Mouse (Mus musculus): Measurements from ENCODE around the gene Chsy1. TPM values are rescaled to one million over a fixed set of nuclear protein-coding genes. Genes with fewer than 3 reads are reported as not detected.

The Chsy1 gene
- polyA plus RNA-seq, 1 experiment from 2014 or later: 13.3 TPM

- 88% methylated on average over 7 of the region's 7 CpGs for WGBS
- H3K9me3 ChIP-seq: no peaks in the 10 kb centered on the region
- no peak overlapping the region for H3K9ac ChIP-seq (replicated peaks)
- H3K4me2 ChIP-seq (replicated peaks): no peak overlapping the region
- H3K36me3 ChIP-seq: peaks cover 47% of the 10 kb centered on the region
- 0 out of 2 replicates have a peak, but pooled peaks have one; percentile 32 for ATAC-seq (replicated peaks)
- H3K27ac ChIP-seq (replicated peaks): no peak overlapping the region
- H3K4me3 ChIP-seq: no peak overlapping the region
- H3K4me1 ChIP-seq: no peaks in the 10 kb centered on the region
- no peaks in the 10 kb centered on the region for H3K27me3 ChIP-seq
These were observed 17.8 kb upstream of the Chsy1 start for GRCm38 (mm10) chr7:66091553-66091952.

- Histone ChIP-seq H3K4me2 (replicated peaks) (no peak overlapping the region), H3K4me1 (no peaks in the 10 kb centered on the region), H3K27me3 (no peaks in the 10 kb centered on the region), H3K36me3 (peaks cover 36% of the 10 kb centered on the region), H3K27ac (replicated peaks) (no peak overlapping the region), H3K9ac (replicated peaks) (no peak overlapping the region), H3K9me3 (no peaks in the 10 kb centered on the region), H3K4me3 (no peak overlapping the region)
- no peak for ATAC-seq (replicated peaks)
- 89% methylated on average over 8 of the region's 8 CpGs for WGBS
These were observed 16.7 kb upstream of the Chsy1 start for GRCm38 (mm10) chr7:66092656-66093055.

GRCm38 (mm10) chr7:66094141-66094540, 15.2 kb upstream of the Chsy1 start:
- Histone ChIP-seq H3K4me1 (no peaks in the 10 kb centered on the region), H3K4me2 (replicated peaks) (no peak overlapping the region), H3K4me3 (no peak overlapping the region), H3K27ac (replicated peaks) (no peak overlapping the region), H3K9me3 (no peaks in the 10 kb centered on the region), H3K27me3 (no peaks in the 10 kb centered on the region), H3K9ac (replicated peaks) (no peak overlapping the region), H3K36me3 (peaks cover 22% of the 10 kb centered on the region)
- 60% methylated on average over 5 of the region's 5 CpGs for WGBS
- ATAC-seq (replicated peaks): no peak

- no peaks in the 10 kb centered on the region for H3K4me1 ChIP-seq
- no peaks in the 10 kb centered on the region for H3K27me3 ChIP-seq
- 84% methylated on average over 7 of the region's 7 CpGs for WGBS
- no peak overlapping the region for H3K4me3 ChIP-seq
- no peak overlapping the region for H3K4me2 ChIP-seq (replicated peaks)
- H3K27ac ChIP-seq (replicated peaks): no peak overlapping the region
- no peaks in the 10 kb centered on the region for H3K36me3 ChIP-seq
- H3K9ac ChIP-seq (replicated peaks): no peak overlapping the region
- no peaks in the 10 kb centered on the region for H3K9me3 ChIP-seq
- no peak for ATAC-seq (replicated peaks)
These were observed 10.5 kb upstream of the Chsy1 start for GRCm38 (mm10) chr7:66098803-66099202.

GRCm38 (mm10) chr7:66101866-66102265, 7.4 kb upstream of the Chsy1 start:
- no peak for ATAC-seq (replicated peaks)
- H3K4me3 ChIP-seq: no peak overlapping the region
- H3K27me3 ChIP-seq: no peaks in the 10 kb centered on the region
- H3K36me3 ChIP-seq: no peaks in the 10 kb centered on the region
- no peak overlapping the region for H3K9ac ChIP-seq (replicated peaks)
- H3K4me1 ChIP-seq: no peaks in the 10 kb centered on the region
- no peaks in the 10 kb centered on the region for H3K9me3 ChIP-seq
- no peak overlapping the region for H3K4me2 ChIP-seq (replicated peaks)
- 7% methylated on average over 4 of the region's 4 CpGs for WGBS
- no peak overlapping the region for H3K27ac ChIP-seq (replicated peaks)

- no peak overlapping the region for H3K4me3 ChIP-seq
- 91% methylated on average over 5 of the region's 5 CpGs for WGBS
- no peaks in the 10 kb centered on the region for H3K9me3 ChIP-seq
- no peaks in the 10 kb centered on the region for H3K36me3 ChIP-seq
- H3K27me3 ChIP-seq: no peaks in the 10 kb centered on the region
- no peak overlapping the region for H3K4me2 ChIP-seq (replicated peaks)
- H3K9ac ChIP-seq (replicated peaks): no peak overlapping the region
- ATAC-seq (replicated peaks): no peak
- peaks cover 5% of the 10 kb centered on the region for H3K4me1 ChIP-seq
- no peak overlapping the region for H3K27ac ChIP-seq (replicated peaks)
These were observed 4.8 kb upstream of the Chsy1 start for GRCm38 (mm10) chr7:66104531-66104930.

GRCm38 (mm10) chr7:66105771-66106170, 3.5 kb upstream of the Chsy1 start:
- Histone ChIP-seq H3K9me3 (no peaks in the 10 kb centered on the region), H3K4me3 (no peak overlapping the region), H3K36me3 (no peaks in the 10 kb centered on the region), H3K4me1 (peaks cover 10% of the 10 kb centered on the region), H3K27me3 (no peaks in the 10 kb centered on the region), H3K27ac (replicated peaks) (no peak overlapping the region), H3K4me2 (replicated peaks) (no peak overlapping the region), H3K9ac (replicated peaks) (no peak overlapping the region)
- WGBS: 51% methylated on average over 4 of the region's 4 CpGs
- no peak for ATAC-seq (replicated peaks)

- no peak for ATAC-seq (replicated peaks)
These were observed 2.7 kb upstream of the Chsy1 start for GRCm38 (mm10) chr7:66106581-66107056.

GRCm38 (mm10) chr7:66107206-66107605, 2.1 kb upstream of the Chsy1 start:
- no peak for ATAC-seq (replicated peaks)
- WGBS: 82% methylated on average over 11 of the region's 11 CpGs
- H3K4me1 ChIP-seq: peaks cover 22% of the 10 kb centered on the region

More at GRCm38 (mm10) chr7:66106581-66107056, 2.7 kb upstream of the Chsy1 start:
- Histone ChIP-seq H3K4me3 (no peak overlapping the region), H3K36me3 (no peaks in the 10 kb centered on the region), H3K4me2 (replicated peaks) (no peak overlapping the region), H3K27me3 (no peaks in the 10 kb centered on the region), H3K9ac (replicated peaks) (no peak overlapping the region), H3K9me3 (no peaks in the 10 kb centered on the region), H3K27ac (replicated peaks) (no peak overlapping the region), H3K4me1 (peaks cover 18% of the 10 kb centered on the region)
- 60% methylated on average over 7 of the region's 7 CpGs for WGBS

GRCm38 (mm10) chr7:66107930-66108329, 1.4 kb upstream of the Chsy1 start:
- ATAC-seq (replicated peaks): no peak
- Histone ChIP-seq H3K4me1 (peaks cover 26% of the 10 kb centered on the region), H3K27me3 (no peaks in the 10 kb centered on the region), H3K9ac (replicated peaks) (no peak overlapping the region), H3K4me3 (no peak overlapping the region), H3K9me3 (no peaks in the 10 kb centered on the region), H3K4me2 (replicated peaks) (no peak overlapping the region), H3K36me3 (no peaks in the 10 kb centered on the region), H3K27ac (replicated peaks) (no peak overlapping the region)
- 6% methylated on average over 7 of the region's 7 CpGs for WGBS

More at GRCm38 (mm10) chr7:66107206-66107605, 2.1 kb upstream of the Chsy1 start:
- Histone ChIP-seq H3K36me3 (no peaks in the 10 kb centered on the region), H3K27ac (replicated peaks) (no peak overlapping the region), H3K9ac (replicated peaks) (no peak overlapping the region), H3K4me3 (no peak overlapping the region), H3K9me3 (no peaks in the 10 kb centered on the region), H3K4me2 (replicated peaks) (no peak overlapping the region), H3K27me3 (no peaks in the 10 kb centered on the region)

GRCm38 (mm10) chr7:66109855-66110635, 730 bp downstream of the Chsy1 start:
- ATAC-seq (replicated peaks): peak; percentile 58
- H3K36me3 ChIP-seq: no peaks in the 10 kb centered on the region
- peak overlapping the region; percentile 97 for H3K27ac ChIP-seq (replicated peaks)
- H3K4me2 ChIP-seq (replicated peaks): peak overlapping the region; percentile 72
- peak overlapping the region; percentile 94 for H3K4me3 ChIP-seq
- WGBS: under 1% methylated on average over 45 of the region's 77 CpGs
- no peaks in the 10 kb centered on the region for H3K9me3 ChIP-seq
- peaks cover 42% of the 10 kb centered on the region for H3K4me1 ChIP-seq
- no peaks in the 10 kb centered on the region for H3K27me3 ChIP-seq
- peak overlapping the region; percentile 91 for H3K9ac ChIP-seq (replicated peaks)

GRCm38 (mm10) chr7:66110636-66111112, 1.4 kb downstream of the Chsy1 start:
- H3K9ac ChIP-seq (replicated peaks): peak overlapping the region; percentile 91
- ATAC-seq (replicated peaks): no peak
- no peaks in the 10 kb centered on the region for H3K27me3 ChIP-seq
- peaks cover 45% of the 10 kb centered on the region for H3K4me1 ChIP-seq
- H3K27ac ChIP-seq (replicated peaks): peak overlapping the region; percentile 97
- H3K36me3 ChIP-seq: no peaks in the 10 kb centered on the region
- WGBS: under 1% methylated on average over 10 of the region's 10 CpGs
- H3K4me2 ChIP-seq (replicated peaks): peak overlapping the region; percentile 72
- H3K9me3 ChIP-seq: no peaks in the 10 kb centered on the region
- H3K4me3 ChIP-seq: peak overlapping the region; percentile 94

All from forebrain, embryonic 15.5 days (tissue).